Mouse (Mus musculus) limb, embryonic 15.5 days (tissue): ENCODE data around the gene Rpl36a-ps1. TPM values are rescaled to one million over a fixed set of nuclear protein-coding genes. Genes with fewer than 3 reads are reported as not detected.

ENCODE experiments used
- polyA plus RNA-seq: library from polyadenylated mRNA; unstranded; fragments of >200 nt; fragmentation: Nextera tagmentation; extraction: Ambion mirVana; gene quantifications from 2 replicates; pipeline ENCODE4 v1.2.1, GENCODE M21; 2015

Rpl36a-ps1 gene
- polyA plus RNA-seq, 1 experiment from 2014 or later: 0.82 TPM

Other genes starting within 250 kb of the Rpl36a-ps1 start
- 64.7 and 70.1 TPM in 2 replicates for gene Mzt1, start 51.8 kb upstream of the Rpl36a-ps1 start, polyA plus RNA-seq
- gene Bora, start 51.9 kb upstream of the Rpl36a-ps1 start, polyA plus RNA-seq: 45.1 and 46.4 TPM in 2 replicates
- gene Pibf1, start 105.1 kb upstream of the Rpl36a-ps1 start, polyA plus RNA-seq: 15.9 and 16.0 TPM in 2 replicates
- 24.7 and 29.8 TPM in 2 replicates for gene Dis3, start 105.5 kb upstream of the Rpl36a-ps1 start, polyA plus RNA-seq